Mouse (Mus musculus): ENCODE measurements at regions not wholly inside any gene's neighbourhood (a gene's known extent, or its start where the extent isn't known, plus 50 kb on each side); places are given as distances from the start of the nearest gene placed in this dataset.
"Not testable (repeated sequence)": the region's sequence is repeated elsewhere in the genome, so short reads cannot be mapped to it uniquely, and the experiment has no call there.

DNA sequence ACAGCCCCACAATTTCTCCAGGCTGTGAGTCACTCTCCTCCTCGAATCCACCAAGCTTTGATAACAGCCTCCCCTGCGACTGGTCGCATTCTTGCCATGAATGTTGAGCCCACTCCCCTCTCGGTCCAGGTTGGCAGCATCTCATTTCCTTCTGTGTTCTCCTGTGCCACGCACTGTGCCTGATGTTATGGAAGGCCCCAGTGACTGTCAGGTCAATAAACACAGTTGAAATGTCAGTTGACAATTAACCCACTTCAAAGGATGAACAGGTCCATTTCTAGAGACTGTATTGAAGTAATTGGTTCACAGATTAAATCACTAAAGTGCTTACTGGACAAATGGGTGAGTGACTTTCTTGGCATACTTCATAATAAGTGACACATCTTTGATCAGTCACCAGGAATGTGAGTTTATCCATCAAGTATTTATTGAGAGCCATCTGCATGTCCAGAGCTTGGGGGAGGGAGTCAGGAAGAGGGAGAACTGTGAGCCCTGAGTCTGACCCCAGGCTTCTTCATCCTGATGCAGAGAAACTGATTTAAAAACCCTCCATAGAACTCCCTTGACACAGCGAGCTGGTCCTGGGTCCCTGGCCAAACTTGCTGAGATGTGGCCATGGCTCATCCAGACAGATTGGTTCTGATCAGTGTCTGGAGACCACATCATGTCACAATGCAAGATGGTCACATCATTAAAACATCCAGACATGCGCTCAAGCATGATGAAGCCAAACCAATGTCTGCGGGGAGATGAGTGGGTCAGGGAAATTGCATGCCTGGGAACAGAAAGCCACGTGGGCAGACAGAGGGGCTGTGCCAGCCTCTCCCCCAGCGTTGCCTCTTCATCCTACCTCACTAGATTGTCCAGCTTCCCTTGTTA lies 560.7 kb downstream of the Bnc2 start:
- no peak for DNase-seq

DNA sequence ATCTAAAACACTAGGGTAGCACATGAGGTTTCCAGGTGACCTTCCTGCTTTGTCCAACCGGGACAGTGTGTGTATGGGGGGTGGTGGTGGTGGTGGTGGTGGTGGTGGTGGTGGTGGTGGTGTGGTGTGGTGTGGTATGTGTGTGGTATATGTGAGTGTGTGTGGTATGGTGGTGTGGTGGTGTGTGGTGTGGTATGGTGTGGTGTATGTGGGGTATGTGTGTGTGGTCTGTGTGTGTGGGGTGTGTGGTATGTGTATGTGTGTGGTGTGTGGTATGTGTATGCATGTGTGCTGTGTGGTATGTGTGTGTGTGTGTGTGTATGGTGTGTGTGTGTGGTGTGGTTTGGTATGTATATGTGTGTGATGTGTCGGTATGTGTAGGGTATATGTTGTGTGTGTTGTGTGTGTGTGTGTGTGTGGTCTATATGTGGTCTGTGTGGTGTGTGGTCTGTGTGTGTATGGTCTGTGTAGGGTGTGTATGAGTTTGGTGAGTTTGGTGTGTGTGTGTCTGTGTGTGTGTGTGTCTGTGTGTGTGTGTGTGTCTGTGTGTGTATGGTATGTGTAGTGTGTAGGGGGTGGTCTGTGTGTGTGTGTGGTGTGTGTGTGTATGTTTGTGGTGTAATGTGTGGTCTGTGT lies 556.7 kb downstream of the Bnc2 start:
- DNase-seq: no peak

DNA sequence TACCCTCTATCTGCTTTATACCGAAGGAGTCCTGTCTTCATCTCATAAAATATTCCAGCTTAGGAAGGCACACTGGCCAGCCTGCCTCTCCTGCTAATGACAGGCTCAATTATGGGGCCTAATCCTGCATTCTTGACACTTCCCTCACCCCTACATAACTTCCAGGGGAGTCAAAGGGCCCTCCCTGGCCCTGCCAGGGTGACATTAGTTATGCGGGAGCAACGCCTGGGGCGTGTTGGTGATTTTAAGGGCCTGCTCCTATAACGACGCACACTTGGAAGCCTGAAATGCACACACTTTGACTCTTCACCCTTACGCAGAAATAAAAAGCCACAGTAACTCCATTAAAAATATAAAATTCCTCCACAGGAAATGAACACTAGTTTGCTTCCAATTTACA lies 555.5 kb downstream of the Bnc2 start:
- DNase-seq: no peak

DNA sequence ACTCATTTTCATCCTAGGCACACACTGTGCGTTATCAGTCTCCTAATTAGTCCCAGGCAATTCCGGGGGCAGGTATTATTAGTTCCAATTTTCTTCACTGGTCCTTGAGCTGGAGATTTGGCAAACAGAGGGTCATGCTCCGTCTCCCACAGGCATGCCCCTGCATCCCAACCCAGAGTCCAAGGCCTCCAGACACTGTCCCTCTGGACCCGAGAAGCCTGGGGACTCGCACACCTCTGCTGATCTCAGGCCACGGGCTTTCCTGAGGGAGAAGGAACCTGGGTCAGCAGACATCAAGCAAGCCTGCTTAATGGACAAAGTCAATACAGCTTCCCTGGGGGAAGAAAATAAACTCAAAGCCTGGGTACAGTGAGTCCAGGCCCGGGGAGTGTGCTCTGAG lies 554.7 kb downstream of the Bnc2 start:
- DNase-seq: no peak

DNA sequence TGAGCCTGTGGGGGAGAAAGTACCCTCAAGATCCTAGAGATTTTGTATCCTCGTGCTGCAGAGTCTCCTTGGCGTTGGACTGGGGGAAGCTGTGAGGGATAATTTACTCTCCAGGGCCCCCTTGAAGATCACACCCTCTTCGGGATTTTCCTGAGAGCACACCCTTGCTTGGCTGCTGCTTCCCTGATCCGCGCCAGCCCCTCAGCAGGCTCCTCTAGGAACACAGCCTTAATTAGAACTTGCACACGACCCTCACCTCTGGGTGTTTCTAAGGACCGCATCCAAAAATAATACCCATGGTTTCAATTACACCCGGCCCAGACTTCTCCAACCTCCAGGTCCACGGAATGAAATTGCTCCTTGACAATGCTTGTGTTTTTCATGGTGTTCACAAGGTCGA lies 553.6 kb downstream of the Bnc2 start:
- no peak for DNase-seq

DNA sequence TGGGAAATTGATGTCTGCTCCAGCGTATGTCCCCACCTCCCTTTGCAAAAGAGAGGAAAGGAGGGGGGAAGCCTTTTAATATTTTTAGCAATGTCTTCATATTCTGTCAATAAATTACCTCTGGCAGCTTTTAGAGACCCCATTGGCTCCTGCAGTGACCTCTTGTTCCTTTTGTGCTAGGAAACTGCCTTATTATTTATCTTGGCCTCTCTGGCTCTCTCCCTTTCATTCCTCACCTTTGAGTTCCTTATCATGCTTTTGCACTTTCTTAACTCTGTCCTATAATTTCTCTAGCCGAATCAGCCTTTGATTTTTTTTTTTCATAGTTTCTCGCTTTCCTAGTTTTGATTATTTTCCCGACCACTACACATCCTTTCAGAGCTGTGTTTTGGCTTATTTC lies 548.7 kb downstream of the Bnc2 start:
- no peak for DNase-seq

DNA sequence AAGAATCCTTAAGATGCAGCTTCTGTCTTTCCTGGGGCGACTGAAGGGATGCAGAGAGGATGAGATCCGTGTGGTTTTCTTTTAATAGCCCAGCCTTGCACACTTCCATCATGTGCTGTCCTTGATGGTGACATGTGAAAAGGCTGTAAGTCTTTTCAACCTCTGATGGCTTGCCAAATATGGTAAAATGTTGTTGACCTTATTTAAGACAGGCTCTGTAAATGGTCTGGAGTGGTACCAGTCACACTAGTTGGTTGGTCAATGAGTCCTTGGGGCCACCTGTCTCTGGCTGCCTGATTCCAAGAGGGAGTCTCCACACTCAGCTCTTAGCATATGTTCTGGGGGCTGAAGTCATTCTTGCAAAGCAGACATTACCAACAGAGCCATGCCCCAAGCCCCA lies 547.7 kb downstream of the Bnc2 start:
- no peak for DNase-seq

DNA sequence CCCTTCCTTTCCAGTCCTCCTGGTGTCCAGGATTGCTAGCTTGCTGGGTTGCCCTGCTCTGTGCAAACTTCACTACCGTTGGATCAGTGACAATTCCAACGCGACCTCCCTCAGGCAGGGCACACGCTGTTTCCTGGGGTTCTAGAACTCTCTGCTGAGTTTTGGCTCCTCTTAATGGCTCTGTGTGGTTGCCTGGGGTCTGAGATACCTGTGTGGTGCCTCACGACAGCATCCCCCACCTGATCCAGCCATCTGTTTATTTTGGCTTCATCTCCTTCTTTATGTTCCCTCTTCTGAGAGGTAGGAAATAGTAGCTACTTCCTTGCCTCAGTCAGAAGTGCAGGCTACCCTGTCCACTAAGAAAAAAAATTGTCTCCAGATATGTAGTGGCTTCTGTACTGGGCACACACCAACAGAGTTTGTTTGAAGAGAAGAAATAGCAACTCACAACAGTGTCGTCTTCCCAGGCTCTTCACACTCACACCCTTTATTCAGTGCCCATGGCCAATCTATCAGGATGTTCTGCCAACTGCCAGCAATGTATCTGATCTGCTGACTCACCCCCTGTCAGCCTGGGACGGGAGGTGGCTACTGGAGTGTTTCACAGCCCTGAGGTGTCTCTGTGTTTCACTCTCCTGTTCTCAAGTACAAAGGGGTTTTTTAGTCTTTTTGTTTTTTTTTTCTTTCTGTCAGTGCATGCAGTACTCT lies 544.1 kb downstream of the Bnc2 start:
- DNase-seq: no peak

DNA sequence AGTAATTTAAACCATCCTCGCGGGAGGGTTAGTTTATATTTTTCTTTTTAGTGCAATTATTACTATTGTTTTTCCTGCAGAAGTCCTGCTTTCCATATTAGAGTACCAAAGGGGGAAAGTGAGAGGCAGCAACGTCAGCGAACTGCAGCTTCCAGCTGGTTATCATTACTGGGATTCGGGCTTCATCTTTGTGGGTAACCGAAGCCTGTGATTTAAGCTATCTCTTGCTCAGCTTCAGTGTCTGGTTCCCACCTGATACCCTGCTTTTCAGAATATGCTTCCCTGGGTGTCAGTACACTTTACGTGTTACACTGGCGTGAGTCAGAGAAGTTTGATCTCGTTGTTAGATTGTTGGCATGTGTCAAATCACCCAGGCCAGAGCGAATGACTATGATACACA lies 539.3 kb downstream of the Bnc2 start:
- no peak for DNase-seq

DNA sequence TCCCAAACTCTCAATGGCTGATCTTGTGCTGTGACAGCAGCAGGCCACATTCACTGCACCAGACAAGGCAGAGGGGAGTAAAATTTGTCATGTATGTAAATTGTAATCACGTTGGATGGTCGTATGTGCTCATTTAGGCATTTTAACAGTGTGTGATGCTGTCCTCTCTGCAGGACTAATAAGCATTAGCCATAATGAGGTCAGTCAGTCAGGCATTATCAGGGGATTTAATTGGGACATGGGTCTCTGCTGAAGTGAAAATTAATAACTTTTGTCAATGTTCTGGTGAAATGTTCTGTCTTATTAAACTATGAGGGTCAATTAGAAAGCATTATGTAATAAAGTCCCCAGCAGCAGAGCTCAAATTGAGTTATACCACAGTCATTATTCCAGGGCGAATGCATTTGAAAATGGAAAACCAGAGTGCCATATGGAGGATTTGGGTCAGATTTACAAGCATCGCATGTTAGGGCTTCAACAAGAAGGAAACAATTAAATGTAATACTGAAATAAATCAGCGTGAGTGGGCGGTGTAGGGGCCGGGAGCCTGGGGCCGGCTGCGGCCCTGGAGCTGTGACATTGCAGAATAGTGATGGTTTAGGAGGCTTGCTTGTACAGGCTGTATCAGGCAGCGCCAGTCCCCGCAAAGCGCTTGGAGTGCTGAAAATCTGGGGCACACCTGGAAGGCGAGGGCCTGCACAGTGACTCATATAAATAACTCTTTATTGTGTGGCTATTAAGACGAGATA lies 537.7 kb downstream of the Bnc2 start:
- DNase-seq: no peak

DNA sequence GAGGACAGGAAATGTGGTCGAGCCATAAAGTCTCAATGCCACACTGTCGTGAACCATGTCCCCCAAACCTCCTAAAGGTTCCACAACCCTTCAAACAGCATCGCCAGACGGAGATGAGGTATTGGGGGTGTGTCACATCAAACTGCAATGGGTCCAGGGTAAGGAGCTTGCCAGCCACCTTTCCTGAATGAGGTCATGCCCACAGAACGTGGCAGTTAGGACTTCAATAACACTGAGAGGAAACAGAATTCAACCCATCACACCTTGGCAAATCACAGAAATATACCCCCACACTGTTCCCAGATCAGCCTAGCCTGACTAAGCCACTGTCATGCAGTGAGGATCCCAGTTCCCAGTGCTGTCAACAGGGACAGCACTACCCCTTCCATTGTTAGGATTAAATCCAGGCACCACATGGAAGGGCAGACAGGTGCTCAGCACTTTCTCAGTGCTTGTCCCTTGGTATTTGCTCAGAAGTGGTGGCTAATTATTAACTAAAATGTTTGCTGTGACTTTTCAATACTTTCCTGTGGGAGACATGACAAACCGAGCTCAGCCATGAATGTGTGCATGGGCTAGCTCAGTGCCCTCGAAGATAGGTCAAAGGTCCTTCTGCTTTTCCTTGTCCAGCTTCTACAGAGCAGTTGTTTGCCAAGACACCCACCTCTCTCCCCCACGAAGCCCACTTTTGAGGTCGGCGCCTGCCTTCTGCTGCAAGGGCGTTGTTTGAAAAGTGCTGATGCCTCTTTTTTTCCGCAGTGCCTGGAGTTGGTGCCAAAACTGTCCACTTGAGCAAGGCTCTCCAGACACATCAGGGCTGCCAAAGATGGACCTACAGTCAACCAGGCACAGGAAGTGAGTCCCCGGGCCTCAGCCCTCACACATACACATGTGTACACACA lies 525.7 kb downstream of the Bnc2 start:
- DNase-seq: peak; percentile 71

DNA sequence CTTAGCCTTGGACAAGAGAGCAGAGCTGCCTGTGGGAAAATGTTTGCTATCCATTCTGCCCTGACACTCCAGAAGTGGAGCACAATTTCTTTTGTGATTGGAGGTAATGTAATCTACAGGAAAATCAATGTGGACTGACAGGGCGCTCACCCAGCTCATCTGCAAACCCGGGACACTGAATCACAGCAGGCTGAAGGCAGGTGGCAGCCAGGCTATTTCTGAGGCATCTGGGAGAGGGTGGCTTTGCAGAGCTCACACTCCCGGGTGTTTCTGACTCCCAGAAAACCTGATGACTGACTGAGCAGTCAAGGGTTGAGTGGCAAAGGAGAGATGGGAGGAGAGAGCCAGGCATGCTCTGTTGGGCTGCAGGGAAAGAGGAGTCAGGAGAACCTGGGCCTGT lies 524.4 kb downstream of the Bnc2 start:
- no peak for DNase-seq

DNA sequence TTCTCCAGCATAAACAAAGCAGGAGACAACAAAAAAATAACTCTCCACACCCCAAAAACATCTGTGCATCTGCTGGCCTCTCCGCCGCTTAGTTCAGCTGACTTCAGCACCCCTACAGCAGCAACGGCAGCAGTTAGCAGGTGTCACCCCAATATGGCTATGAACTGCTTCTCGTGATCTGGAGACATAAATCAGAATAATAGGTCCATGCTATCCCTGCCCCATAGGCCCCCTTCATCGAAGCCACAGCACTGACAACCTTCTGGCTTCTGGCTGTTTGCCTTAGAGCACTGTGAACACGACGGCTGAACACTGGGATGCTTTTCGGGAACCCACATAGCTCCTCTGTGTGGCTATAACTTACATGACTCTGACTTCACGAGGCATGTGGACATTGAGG lies 523.8 kb downstream of the Bnc2 start:
- no peak for DNase-seq

DNA sequence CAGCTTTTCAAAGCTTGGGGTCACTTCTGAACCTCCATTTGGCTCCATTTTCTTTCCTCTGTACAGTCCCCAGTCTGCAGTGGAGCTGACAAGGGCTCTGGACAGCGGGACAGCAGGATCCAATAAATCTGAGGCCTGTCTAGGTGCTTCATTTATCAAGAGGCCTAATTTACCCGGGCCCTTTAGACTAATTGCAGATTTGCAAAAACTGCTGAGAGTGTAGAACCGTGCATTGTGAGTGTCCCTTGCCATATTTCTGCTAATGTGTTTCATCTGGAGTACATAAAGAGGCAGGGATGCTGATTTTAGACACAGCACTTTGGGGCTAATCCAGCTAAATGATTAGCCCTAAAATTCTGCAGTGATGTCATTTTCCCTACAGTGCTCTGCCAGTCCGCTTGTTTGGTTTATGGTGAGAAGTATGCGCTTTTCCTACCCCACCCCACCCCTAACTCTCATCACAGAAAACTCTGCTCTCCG lies 523.1 kb downstream of the Bnc2 start:
- DNase-seq: no peak

DNA sequence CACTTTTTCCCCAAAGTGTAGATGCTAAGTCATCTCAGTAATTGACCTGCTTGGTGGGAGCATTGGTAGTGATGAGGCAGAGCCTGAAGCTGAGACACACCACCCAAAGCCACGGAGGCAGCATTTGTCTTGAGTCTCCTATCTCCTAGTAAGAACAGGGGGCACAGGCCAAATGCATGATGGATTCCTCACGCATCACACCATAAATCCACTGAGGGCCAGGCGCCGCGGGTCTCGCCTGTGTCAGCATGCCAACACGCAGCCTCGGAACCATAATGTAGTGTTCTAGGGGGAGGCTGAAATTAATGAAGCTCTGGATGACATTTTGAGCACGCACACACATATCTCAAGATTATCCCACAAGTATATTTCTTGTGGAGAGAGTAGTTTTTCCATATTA lies 521.5 kb downstream of the Bnc2 start:
- no peak for DNase-seq

DNA sequence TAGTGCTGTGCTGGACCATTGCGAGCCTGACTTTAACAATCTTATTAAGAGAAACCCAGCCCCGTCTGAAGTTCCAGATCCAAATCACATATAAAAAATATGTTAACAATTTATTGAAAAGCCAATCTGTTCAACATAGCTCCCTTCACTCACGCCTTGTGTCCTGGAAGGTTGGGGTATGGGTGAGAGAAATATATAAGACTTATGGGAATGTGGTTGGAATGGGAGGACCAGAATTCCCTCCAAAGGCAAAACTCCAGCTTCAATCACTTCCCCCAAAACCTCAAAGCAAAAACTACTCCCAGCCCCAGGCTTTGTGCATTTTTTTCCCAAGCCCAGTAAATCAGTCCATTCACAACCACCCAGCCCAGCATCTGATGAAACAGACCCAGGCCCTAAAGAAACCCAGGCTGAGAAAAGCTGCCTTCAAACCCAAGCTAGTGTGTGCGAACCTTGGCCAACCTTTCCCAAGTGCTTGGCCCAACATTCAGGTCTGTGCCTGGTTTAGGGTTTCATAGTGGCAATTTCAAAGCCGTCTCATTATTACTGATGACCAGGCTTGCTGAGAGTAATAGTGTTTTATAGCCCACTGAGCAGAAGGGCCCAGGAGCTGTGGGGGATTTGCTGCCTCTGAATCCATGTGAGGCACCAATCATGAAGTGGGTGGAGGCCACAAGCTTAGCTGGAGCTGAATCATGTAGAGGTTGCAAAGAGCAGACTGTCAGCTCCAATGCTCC lies 517.0 kb downstream of the Bnc2 start:
- DNase-seq: no peak

DNA sequence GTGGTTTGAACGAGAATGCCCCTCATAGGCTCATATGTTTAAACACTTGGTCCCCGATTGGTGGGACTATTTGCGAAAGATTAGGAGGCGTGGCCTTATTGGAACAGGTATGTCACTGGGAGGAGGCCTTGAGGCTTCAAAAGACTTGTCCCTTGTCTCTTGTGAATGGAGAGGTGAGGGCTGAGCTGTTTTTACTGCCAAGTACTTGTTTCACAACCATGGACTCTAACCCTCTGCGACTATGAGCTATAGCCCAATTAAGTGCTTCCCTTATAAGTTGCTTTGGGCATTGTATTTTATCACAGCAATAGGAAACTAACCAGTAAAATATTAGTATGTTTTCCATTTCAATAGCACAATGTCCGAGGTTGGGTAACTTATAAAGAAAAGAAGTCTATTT lies 511.7 kb downstream of the Bnc2 start:
- DNase-seq: no peak

DNA sequence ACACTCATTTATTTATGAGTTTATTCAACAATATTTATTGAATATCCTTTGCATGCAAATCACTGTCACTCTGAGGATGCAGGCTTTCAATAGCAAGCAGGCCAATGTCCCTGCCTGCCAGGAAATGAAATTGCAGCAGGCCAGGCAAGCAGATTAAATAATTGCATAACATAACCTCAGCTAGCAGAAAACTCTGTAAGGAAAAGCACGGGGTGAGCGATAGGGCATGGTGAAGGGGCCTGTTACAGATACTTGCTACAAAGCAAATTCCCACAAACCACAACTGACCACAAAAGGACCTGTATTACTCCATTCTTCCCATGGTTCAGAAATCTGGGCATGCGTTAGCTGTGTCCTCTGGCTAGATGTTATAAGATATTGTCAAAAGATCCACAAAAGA lies 509.8 kb downstream of the Bnc2 start:
- DNase-seq: no peak

DNA sequence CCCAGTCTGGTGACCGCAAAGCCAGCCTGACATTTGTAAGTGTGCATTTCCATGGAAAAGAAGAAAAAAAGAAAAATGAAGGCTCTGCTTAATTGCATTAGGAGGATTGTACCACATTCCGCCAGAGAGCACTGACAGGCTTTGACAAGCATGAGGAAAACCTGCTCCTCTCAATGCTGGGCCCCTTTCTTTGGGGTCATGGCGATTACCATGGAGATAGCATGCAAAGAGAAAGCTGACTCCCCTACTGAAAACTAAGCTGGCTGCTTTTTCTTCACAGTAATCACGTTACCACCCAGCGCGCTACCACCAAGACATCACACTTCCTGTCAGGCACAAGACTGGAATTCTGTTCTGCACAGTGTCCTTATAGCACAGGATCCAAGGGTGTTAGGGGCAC lies 502.2 kb downstream of the Bnc2 start:
- DNase-seq: no peak

DNA sequence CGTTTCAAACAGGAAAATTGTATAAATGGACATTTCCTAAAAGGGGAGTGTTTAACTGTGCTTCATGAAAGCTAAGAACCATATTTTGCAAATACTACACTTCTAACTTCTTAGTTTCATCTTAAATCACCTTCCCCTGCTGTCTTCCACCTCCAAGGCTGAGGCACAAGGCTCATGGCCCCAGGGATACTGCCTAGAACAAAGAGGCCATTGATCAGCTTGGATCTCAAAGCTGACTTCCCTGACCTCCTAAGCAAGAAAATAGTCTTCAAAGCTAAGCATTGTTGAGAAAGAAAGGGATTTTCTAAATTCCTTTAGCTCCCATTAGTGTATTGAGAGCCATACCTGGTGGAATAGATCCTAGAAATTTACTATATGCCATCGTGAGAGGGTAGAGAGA lies 501.6 kb downstream of the Bnc2 start:
- no peak for DNase-seq

DNA sequence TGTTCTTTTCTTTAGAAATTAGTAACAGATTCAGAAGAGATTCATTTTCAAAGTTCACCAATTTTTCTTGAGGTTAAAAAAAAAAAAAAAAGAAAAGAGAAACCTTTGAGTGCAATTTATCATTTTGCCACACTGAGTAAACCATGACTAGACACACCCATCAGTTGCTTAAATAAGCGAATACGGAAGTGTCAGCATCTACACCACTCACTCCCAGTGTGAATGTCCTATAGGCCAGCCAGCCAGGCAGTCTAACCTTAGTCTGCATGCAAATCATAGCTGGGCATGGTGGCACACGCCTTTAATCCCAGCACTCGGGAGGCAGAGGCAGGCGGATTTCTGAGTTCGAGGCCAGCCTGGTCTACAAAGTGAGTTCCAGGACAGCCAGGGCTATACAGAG lies 498.6 kb downstream of the Bnc2 start:
- DNase-seq: not testable (repeated sequence)

Measured in kidney, adult 11 months (tissue).